Mouse (Mus musculus): Measurements from ENCODE around the gene Rbbp9.
A peak's percentile ranks its signal among the peaks of the same experiment; 100 is the strongest.

The Rbbp9 gene

GRCm38 (mm10) chr2:144550529-144550928, at the start of gene Rbbp9:
TSS of gene Rbbp9 (minus strand) at chr2:144550869.
- peak; percentile 89 for DNase-seq (ENCODE audit: low read depth, low spot score)

- peak; percentile 95 for DNase-seq (ENCODE audit: low read depth, low spot score)
Measured at GRCm38 (mm10) chr2:144599831-144600687, 49.4 kb upstream of the Rbbp9 start, which contains the start of gene Dtd1. TSS of gene Dtd1 (plus strand) at chr2:144599897.

- peak; percentile 58 for DNase-seq (ENCODE audit: low read depth, low spot score)
Measured at GRCm38 (mm10) chr2:144598006-144598405, 47.3 kb upstream of the Rbbp9 start.

GRCm38 (mm10) chr2:144593951-144594651, 43.4 kb upstream of the Rbbp9 start, which contains the start of gene Smim26:
TSS of gene Smim26 (plus strand) at chr2:144594054.
- DNase-seq (ENCODE audit: low read depth, low spot score): peak; percentile 90

- peak; percentile 73 for DNase-seq (ENCODE audit: low read depth, low spot score)
Measured at GRCm38 (mm10) chr2:144593036-144593435, 42.4 kb upstream of the Rbbp9 start.

GRCm38 (mm10) chr2:144588723-144589122, 38.1 kb upstream of the Rbbp9 start:
- peak; percentile 64 for DNase-seq (ENCODE audit: low read depth, low spot score)

- DNase-seq (ENCODE audit: low read depth, low spot score): peak; percentile 97
Measured at GRCm38 (mm10) chr2:144555820-144556552, 5.3 kb upstream of the Rbbp9 start, which contains the start of gene Sec23b. TSS of gene Sec23b (plus strand) at chr2:144556229.

- no peak for DNase-seq (ENCODE audit: low read depth, low spot score)
Measured at GRCm38 (mm10) chr2:144555286-144555819, 4.7 kb upstream of the Rbbp9 start.

GRCm38 (mm10) chr2:144553905-144554304, 3.2 kb upstream of the Rbbp9 start:
- DNase-seq (ENCODE audit: low read depth, low spot score): no peak

GRCm38 (mm10) chr2:144547559-144547958, 3.1 kb downstream of the Rbbp9 start:
- DNase-seq (ENCODE audit: low read depth, low spot score): no peak

GRCm38 (mm10) chr2:144545481-144545880, 5.2 kb downstream of the Rbbp9 start:
- DNase-seq (ENCODE audit: low read depth, low spot score): no peak

GRCm38 (mm10) chr2:144545061-144545460, 5.6 kb downstream of the Rbbp9 start:
- no peak for DNase-seq (ENCODE audit: low read depth, low spot score)

- DNase-seq (ENCODE audit: low read depth, low spot score): no peak
Measured at GRCm38 (mm10) chr2:144544630-144545029, 6.0 kb downstream of the Rbbp9 start.

GRCm38 (mm10) chr2:144543670-144544069, 7.0 kb downstream of the Rbbp9 start:
- no peak for DNase-seq (ENCODE audit: low read depth, low spot score)

GRCm38 (mm10) chr2:144541246-144541645, 9.4 kb downstream of the Rbbp9 start:
- no peak for DNase-seq (ENCODE audit: low read depth, low spot score)

GRCm38 (mm10) chr2:144537123-144537522, 13.5 kb downstream of the Rbbp9 start:
- DNase-seq (ENCODE audit: low read depth, low spot score): no peak

- DNase-seq (ENCODE audit: low read depth, low spot score): no peak
Measured at GRCm38 (mm10) chr2:144527821-144528174, 22.9 kb downstream of the Rbbp9 start.

GRCm38 (mm10) chr2:144526981-144527820, 23.5 kb downstream of the Rbbp9 start, which contains the start of the genes Dzank1 and Polr3f:
TSS of gene Dzank1 (minus strand) at chr2:144527414.
TSS of gene Polr3f (plus strand) at chr2:144527718.
- peak; percentile 98 for DNase-seq (ENCODE audit: low read depth, low spot score)

- DNase-seq (ENCODE audit: low read depth, low spot score): no peak
Measured at GRCm38 (mm10) chr2:144525856-144526255, 24.8 kb downstream of the Rbbp9 start.

- DNase-seq (ENCODE audit: low read depth, low spot score): no peak
Measured at GRCm38 (mm10) chr2:144519772-144520171, 30.9 kb downstream of the Rbbp9 start.

- no peak for DNase-seq (ENCODE audit: low read depth, low spot score)
Measured at GRCm38 (mm10) chr2:144514619-144515018, 36.0 kb downstream of the Rbbp9 start.
